Mouse (Mus musculus): Measurements from ENCODE around the gene Cept1.
A peak's percentile ranks its signal among the peaks of the same experiment; 100 is the strongest.

The Cept1 gene

GRCm38 (mm10) chr3:106493882-106494281 is 53.7 kb downstream of the Cept1 start:
- DNase-seq: peak; percentile 95

- DNase-seq: no peak
Measured at GRCm38 (mm10) chr3:106493202-106493601, 54.4 kb downstream of the Cept1 start.

GRCm38 (mm10) chr3:106492723-106493122 is 54.9 kb downstream of the Cept1 start:
- no peak for DNase-seq

GRCm38 (mm10) chr3:106490239-106490638 is 57.4 kb downstream of the Cept1 start:
- DNase-seq: peak; percentile 61

- DNase-seq: peak; percentile 80
Measured at GRCm38 (mm10) chr3:106487551-106487950, 60.1 kb downstream of the Cept1 start.

- DNase-seq: peak; percentile 93
Measured at GRCm38 (mm10) chr3:106485810-106486209, 61.8 kb downstream of the Cept1 start.

- DNase-seq: peak; percentile 68
Measured at GRCm38 (mm10) chr3:106484861-106485260, 62.7 kb downstream of the Cept1 start.

GRCm38 (mm10) chr3:106483796-106484405 is 63.7 kb downstream of the Cept1 start:
- peak; percentile 58 for DNase-seq

GRCm38 (mm10) chr3:106483297-106483696 is 64.3 kb downstream of the Cept1 start:
- peak; percentile 76 for DNase-seq

- DNase-seq: peak; percentile 96
Measured at GRCm38 (mm10) chr3:106482281-106483081, 65.1 kb downstream of the Cept1 start, which contains the start of gene Dennd2d. TSS of gene Dennd2d (plus strand) at chr3:106482405.

GRCm38 (mm10) chr3:106476863-106477262 is 70.7 kb downstream of the Cept1 start:
- DNase-seq: no peak

GRCm38 (mm10) chr3:106474210-106474609 is 73.4 kb downstream of the Cept1 start:
- peak; percentile 66 for DNase-seq

GRCm38 (mm10) chr3:106464750-106465149 is 82.9 kb downstream of the Cept1 start:
- peak; percentile 48 for DNase-seq

GRCm38 (mm10) chr3:106462493-106462892 is 85.1 kb downstream of the Cept1 start:
- peak; percentile 31 for DNase-seq

GRCm38 (mm10) chr3:106462059-106462470 is 85.5 kb downstream of the Cept1 start:
- DNase-seq: peak; percentile 65

- DNase-seq: no peak
Measured at GRCm38 (mm10) chr3:106457298-106457869, 90.2 kb downstream of the Cept1 start.

- DNase-seq: peak; percentile 42
Measured at GRCm38 (mm10) chr3:106452616-106453015, 95.0 kb downstream of the Cept1 start.

Data from heart, adult 11 months (tissue).